Mouse (Mus musculus) cerebellum, adult 2 months (tissue): ENCODE data around the gene Rps15. TPM values are rescaled to one million over a fixed set of nuclear protein-coding genes. Genes with fewer than 3 reads are reported as not detected.

ENCODE experiments used
- DNase-seq, 2 experiments: peaks; one replicate each; pipeline ENCODE4 v3.0.0; 2021
- H3K27ac ChIP-seq: fragments of 200-500 bp; 2 replicates; pipeline ENCODE4 v1.5.1; 2012; ENCODE audit warnings: low read length, control low read depth, inconsistent platforms; ENCODE audit not compliant: insufficient read depth
- H3K27me3 ChIP-seq: fragments of 200-500 bp; 2 replicates; pipeline ENCODE4 v1.6.1; 2012; ENCODE audit warnings: inconsistent platforms, mild to moderate bottlenecking, low read length, moderate library complexity; ENCODE audit not compliant: control insufficient read depth, insufficient read depth
- H3K4me1 ChIP-seq: fragments of 200-500 bp; 2 replicates; pipeline ENCODE4 v1.6.1; 2011; ENCODE audit warnings: low read length; ENCODE audit not compliant: control insufficient read depth, insufficient read depth
- H3K4me3 ChIP-seq: fragments of 200-500 bp; replicated peaks from 2 replicates; pipeline ENCODE3; 2011; ENCODE audit warnings: mild to moderate bottlenecking, low read depth, low read length, control low read depth; ENCODE audit not compliant: insufficient read depth
- CTCF ChIP-seq: fragments of 200-500 bp; IDR thresholded peaks from 2 replicates; pipeline ENCODE4 v1.5.1; 2011; ENCODE audit warnings: low read depth, mild to moderate bottlenecking, control low read depth, low read length, moderate library complexity, borderline replicate concordance; ENCODE audit not compliant: insufficient read depth
- POLR2A ChIP-seq: fragments of 200-500 bp; IDR thresholded peaks from 2 replicates; pipeline ENCODE4 v1.6.1; 2011; ENCODE audit warnings: low read length, control low read depth, borderline replicate concordance; ENCODE audit not compliant: insufficient read depth
- WGBS: fragments of 180-500 bp; shearing (Covaris S2); methylation state at CpG from one replicate; pipeline ENCODE4 v1.1.7; 2018; 5-methylcytosine and 5-hydroxymethylcytosine counted together
- polyA plus RNA-seq: library from polyadenylated mRNA; depleted of rRNA; stranded (reverse); fragments of >200 nt; gene quantifications from 2 replicates; pipeline ENCODE4 v1.2.3, GENCODE M21; 2012

Gene Rps15
- polyA plus RNA-seq, 1 experiment: 1,454 TPM

DNA sequence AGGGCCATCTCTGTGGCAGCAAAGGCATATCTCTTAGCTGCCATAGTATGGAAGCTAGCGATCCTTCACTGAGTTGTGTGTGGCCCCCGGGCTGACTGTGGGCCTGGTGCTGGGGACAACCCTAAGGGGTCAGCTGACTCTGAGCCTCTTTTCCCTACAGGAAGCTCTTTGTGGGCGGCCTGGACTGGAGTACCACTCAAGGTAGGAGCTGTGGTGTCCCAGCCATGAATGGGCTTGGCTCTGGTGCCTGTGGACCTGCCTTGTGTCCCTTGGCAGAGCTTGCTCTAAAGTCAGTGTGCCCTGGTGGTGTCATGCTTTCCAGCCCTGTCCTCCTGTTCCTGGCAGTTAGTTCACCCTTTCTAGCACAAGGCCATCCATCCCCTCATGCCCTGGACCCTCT is 18.4 kb upstream of the Rps15 start:
- Histone ChIP-seq H3K27me3 (no peaks in the 10 kb centered on the region), H3K27ac (no peak overlapping the region), H3K4me1 (peaks cover 40% of the 10 kb centered on the region), H3K4me3 (no peak overlapping the region)
- 70% methylated on average over 3 of the region's 3 CpGs for WGBS
- no peak for TF ChIP-seq POLR2A
- no peak for TF ChIP-seq CTCF
- DNase-seq: no peak

DNA sequence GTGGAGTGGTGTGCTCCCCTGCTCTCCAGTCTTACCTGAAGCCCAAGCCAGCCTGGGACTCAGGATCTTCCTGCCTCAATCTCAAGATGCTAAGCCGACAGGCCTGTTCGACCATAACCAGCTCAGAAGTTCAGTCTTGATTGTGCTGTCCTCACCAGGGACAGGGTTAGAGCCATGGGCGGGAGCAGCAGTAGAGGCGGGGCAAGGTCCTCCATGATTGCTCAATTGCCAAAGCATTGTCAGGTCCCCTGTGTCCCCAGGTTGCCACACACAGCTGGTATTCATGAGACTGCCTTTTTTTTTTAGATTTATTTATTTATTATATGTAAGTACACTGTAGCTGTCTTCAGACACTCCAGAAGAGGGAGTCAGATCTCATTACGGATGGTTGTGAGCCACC is 16.0 kb upstream of the Rps15 start:
- Histone ChIP-seq H3K4me3 (no peak overlapping the region), H3K4me1 (peaks cover 28% of the 10 kb centered on the region), H3K27ac (no peak overlapping the region), H3K27me3 (no peaks in the 10 kb centered on the region)
- DNase-seq: no peak
- TF ChIP-seq CTCF: no peak
- no peak for TF ChIP-seq POLR2A
- 81% methylated on average over 5 of the region's 5 CpGs for WGBS

DNA sequence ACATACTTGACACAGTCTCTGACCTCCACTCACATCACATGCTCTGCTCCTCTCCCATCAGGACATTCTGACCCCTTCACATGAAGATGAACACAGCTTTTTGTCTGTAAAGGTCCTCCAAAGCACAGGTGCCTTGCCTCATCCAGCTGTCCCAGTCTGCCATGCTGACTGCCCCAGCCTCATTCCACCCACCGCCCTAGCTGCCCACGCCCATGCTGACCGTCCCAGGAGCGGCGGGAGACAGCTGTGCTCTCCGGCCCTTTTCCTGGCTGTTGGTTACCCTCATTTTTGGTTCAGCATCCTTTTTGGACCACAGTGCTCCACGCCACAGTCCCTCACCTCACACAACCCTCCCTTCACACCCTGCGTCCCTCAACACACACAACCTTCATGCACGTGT is 13.9 kb upstream of the Rps15 start:
- no peak overlapping the region for H3K27ac ChIP-seq
- no peak for TF ChIP-seq POLR2A
- no peak for TF ChIP-seq CTCF
- H3K27me3 ChIP-seq: no peaks in the 10 kb centered on the region
- no peak for DNase-seq
- no peak overlapping the region for H3K4me3 ChIP-seq
- peaks cover 34% of the 10 kb centered on the region for H3K4me1 ChIP-seq
- WGBS: 90% methylated on average over 9 of the region's 9 CpGs

DNA sequence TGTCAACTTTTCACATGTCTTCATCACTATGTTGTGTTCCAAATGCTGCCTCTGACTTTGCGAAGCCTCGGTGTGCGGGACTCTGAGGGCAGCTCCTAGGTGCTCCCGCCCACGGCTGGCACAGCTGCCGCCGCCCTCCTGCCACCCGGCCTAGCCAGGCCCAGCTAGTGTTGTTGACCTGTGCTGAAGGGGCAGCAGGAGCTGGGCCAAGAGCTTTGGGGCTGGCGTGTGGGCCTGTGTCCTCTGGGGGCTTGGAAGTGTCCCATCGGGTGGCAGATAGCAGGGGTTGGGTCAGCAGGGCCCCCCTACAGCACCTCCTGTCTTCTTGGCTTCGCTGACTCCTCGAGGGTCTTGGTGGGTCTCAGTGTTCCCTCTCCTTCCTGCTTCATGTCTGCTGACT is 13.0 kb upstream of the Rps15 start:
- peaks cover 33% of the 10 kb centered on the region for H3K4me1 ChIP-seq
- no peak overlapping the region for H3K27ac ChIP-seq
- no peak overlapping the region for H3K4me3 ChIP-seq
- TF ChIP-seq POLR2A (no peak), CTCF (no peak)
- 81% methylated on average over 12 of the region's 12 CpGs for WGBS
- DNase-seq: no peak
- H3K27me3 ChIP-seq: no peaks in the 10 kb centered on the region

DNA sequence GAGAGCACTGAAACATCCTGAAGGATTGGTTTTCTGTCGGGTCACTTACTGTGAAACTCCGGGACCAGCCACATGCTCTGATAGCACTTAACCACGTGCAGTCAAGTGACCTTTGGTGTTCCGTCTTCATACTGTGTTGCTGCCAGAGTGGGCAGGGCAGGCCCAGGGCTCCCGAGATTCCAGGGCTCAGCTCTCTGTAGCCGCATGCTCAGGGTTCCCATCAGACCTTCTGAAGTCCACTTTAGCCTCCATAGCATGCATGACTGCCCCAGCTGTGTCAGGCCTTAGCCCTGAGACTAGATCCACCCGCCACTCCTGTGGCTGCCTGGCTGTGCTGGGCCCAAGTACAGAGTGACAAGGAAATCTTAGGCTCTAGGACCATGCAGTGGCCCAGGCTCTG is 10.9 kb upstream of the Rps15 start:
- no peak for DNase-seq
- WGBS: 50% methylated on average over 7 of the region's 7 CpGs
- Histone ChIP-seq H3K4me1 (peaks cover 35% of the 10 kb centered on the region), H3K27ac (peak overlapping the region; percentile 46; the same call in 1 of the 2 replicates), H3K4me3 (no peak overlapping the region), H3K27me3 (no peaks in the 10 kb centered on the region)
- TF ChIP-seq CTCF: no peak
- TF ChIP-seq POLR2A: no peak

DNA sequence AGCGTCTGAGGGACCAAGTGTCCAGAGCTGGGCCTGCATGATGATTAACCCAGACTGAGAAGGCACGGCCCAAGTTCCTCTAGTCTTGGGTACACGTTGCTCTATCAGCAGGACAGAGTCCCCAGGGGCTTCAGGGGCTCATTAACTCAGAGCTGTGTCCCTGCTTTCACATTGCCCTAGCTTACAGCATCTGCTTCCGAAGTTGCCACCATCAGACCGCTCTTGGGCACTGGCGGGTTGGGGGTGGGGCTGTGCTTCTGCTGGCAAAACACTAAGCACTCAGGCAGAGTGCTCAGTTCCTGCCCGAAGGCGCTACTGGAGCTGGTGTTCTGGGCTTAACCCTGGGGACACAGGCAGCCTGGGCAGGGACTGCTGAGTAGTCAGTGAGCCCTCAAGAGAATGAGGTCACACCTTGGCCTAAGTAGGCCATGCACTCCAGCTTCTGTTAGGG is 10.3 kb upstream of the Rps15 start:
- 24% methylated on average over 8 of the region's 8 CpGs for WGBS
- Histone ChIP-seq H3K4me3 (no peak overlapping the region), H3K27ac (peak overlapping the region; percentile 46), H3K27me3 (no peaks in the 10 kb centered on the region), H3K4me1 (peaks cover 35% of the 10 kb centered on the region)
- TF ChIP-seq CTCF (no peak), POLR2A (no peak)
- peak; percentile 54 to 61 for DNase-seq

DNA sequence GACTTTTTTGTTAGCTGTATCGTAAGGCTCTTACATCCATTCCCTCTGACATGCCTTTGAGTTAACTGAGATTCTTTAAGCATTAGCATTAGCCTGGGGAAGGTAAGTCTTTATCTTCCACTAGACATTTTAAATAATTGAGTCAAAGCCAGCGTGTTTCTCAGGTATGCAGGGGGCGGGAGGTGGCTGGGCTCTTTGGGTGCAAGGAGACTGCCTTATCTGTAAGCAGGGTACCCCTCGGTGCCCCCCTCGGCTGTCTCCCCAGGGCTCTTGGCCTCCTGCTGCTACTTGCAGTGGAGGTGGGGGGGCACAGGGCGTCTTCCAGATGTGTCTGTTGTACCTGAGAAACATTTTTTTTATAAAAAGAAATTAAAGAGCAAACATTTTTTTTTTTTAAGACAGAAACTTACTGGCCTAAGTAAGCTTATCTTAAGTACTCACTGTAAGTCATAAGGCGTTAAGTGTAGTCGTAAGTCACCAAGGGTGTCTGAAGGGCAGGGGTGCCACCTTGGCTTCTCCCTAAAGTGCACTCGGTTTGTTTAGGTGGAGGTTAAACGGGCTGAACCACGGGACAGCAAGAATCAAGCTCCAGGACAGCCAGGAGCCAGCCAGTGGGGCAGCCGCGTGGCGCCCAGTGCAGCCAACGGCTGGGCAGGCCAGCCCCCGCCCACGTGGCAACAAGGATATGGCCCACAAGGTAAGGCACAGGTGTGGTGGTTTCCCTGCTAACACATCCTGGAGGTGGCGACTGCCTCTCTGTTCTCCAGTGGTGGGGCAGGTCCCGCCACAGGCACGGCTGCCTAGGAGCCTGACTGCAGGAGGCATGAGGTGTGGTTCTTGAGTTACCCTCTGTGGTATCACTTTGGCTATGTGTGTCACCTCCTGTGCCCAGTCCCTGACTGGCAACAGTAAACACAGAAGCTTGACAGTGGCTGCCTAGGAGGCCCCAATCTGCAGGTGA is 9.5 kb upstream of the Rps15 start:
- no peak for DNase-seq
- WGBS: 67% methylated on average over 20 of the region's 20 CpGs
- Histone ChIP-seq H3K4me1 (peaks cover 35% of the 10 kb centered on the region), H3K27ac (peak overlapping the region; percentile 78), H3K4me3 (no peak overlapping the region), H3K27me3 (no peaks in the 10 kb centered on the region)
- no peak for TF ChIP-seq CTCF
- TF ChIP-seq POLR2A: no peak
